Mouse (Mus musculus): ENCODE results near the gene Abt1.

Abt1 gene

DNA sequence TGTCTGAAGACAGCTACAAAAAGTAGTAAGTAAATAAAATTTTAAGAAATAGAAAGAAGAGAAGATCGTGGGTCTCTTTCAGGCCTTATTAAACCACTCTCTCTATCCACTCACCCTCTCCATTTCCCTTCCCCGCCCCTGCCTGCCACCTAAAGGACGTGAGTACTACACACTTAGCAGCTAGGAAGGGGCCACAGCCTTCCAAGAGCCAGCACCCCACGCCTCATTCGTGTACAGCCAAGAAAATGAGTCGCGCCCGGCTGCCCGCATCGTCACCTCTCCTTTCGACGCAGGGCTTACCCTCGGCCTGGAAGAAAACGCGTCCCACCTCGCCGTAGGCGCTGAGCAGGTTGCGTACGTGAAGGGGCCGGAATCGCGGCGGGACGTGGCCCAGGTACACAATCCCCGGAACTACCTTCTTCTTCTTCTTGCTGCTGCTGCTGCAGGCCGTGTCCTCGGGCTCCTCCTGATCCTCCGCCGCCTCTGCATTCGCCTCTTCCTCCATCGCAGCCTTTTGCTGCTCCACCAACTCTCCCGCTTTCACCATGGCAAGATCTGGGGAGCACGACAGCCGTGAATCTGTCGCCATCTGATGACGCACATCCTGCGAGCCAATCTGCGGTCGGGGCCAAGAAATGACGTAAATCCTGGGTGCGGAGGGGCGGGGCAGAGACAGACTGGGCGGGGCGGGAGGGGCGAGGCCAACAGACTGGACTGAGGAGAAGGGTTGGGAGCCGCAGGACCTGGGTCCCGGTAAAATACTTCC, at the start of gene Abt1:
Abt1 (minus strand) TSS at position 581 of the 766 bp plus-strand sequence.
- DNase-seq, result peak; percentile 91

DNA sequence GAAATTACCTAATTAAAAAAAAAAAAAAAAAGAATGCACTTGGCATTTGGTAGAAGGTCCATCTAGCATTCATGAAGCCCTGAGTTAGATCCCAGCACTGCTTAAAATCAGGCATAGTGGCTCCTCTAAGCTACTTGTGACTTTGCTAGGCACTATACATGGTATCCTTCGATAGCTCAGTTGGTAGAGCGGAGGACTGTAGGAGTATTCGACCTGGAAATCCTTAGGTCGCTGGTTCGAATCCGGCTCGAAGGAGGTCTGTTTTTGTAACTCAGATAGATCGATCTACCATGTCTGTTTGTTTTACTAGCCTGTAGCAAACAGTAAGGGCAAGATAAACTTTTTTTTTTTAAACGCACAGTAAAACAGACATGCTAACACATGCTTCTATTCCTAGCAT, 43.2 kb upstream of the Abt1 start:
- DNase-seq, result peak; percentile 61

DNA sequence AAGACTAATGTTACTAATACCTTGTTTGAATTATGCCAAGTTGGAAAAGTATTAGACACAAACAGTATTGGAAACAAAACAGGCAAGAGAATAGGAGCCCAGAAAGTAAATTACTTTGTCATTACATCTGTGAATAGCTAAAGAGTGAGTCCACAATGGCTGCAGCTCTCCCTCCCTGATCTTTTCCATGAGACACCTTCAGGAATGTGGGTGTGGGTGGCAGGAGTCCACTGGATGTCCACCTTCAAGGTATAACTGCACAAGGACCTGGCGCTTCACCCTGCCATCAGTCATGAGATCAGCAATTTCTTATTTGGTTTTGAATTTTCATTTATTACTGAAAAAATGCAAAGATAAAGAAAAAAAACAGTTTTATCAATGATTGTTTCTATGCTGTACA, 42.6 kb upstream of the Abt1 start:
- DNase-seq, result no peak

DNA sequence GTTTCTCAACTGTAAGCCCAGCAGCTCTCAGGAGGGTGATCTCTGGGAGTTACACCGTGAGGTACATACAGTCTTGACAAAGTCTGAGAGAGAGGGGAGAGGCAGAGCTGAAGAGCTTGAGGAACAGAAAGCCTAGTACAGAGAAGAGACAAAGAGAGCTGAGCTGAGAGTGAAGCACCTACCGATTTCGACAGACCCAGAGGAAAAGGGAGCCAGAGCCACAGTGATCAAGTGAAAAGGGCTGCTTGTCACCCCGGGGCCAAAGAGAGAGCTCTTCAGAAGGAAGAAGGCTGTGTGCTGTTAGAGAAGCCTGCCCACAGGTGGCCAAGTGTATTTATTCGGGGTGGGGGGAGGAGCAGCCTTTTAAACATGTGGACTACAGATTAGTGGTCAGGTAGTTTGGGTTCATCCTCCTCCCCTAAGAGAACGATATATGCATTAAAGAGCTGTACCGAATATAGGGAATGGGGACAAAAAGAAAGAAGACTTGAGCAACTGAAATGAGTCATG, 42.0 kb upstream of the Abt1 start, which contains the start of gene Btn1a1:
Btn1a1 (minus strand) TSS at position 302 of the 510 bp plus-strand sequence.
- no peak for DNase-seq

DNA sequence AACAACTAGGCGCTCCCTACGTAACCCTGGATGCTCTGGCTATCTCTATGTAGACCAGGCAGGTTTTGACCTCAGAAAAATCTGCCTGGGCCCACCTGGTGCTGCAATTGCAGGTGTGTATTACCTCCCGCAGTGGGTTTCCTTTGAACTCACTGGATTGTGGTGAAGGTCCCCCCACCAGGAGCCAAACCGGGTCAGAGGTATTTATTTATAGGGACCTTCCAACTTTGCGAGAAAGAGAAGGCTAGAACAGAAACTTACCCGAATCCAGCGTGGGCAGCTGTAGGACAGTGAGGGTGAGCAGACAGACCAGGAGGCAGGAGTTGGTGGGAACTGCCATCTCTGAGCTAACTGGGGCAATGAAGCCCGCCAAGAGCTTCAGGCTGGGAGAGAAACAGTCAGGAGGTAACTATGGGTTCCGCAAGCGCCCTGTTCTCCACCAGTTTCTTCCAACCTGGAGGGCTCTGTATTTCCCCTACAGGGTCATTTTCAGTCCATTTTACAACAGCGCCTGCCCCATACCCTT, 41.2 kb upstream of the Abt1 start:
- DNase-seq, result no peak

DNA sequence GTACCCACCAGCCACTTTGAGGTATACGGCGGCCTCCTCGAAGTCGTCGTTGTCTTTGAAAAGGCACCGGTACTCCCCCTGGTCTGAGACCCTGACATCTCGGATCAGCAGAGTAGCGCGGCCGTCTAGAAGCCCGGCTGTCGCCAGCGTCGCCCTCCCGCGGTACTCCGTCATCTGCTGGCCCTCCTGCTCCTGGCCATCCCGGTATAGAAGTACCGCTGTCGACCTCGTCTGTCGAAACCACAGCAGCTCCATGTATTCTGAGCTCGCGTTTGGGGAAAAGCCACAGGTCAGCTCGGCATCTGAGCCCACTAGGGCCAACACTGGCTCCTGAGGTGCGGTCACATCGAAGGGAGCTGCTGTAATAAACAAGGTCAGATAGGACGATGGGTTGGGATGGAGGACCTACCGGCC, 40.6 kb upstream of the Abt1 start:
- peak; percentile 57 for DNase-seq

DNA sequence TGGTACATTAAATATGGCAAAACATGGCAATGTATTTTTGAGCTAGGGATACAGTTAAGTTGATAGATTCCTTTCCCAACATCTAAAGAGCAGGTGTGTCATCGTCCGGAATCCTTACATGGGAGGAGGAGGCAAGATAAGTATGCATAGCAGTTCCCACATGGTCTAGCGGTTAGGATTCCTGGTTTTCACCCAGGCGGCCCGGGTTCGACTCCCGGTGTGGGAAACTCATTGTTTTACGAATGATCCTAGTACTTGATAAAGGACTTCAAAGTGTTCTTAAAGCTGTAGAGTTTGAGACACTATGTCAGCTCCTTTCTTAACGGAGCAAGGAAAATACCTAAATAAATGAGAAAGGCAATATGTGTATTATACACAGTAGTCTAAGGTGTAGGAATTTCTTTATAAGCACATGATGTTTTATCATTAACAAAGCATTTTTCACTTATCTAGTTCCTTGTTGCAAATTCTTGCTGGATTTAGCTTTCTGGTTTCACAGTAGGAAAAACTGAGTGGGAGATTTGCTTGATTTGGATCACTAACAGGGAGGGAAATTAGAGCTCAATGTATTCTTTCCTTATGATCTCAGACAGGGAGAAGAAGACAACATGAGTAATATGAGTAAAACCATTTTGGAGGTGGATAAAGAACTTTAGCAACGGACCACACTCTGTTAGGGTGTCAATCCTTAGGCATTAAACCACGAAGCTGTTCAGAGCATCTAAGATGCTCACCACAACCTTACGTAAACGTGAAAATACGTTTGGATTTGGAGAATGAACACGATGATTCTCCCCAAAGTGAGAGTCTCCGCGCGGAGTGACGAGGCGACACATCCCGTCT, 39.9 kb upstream of the Abt1 start:
- DNase-seq, result peak; percentile 85

DNA sequence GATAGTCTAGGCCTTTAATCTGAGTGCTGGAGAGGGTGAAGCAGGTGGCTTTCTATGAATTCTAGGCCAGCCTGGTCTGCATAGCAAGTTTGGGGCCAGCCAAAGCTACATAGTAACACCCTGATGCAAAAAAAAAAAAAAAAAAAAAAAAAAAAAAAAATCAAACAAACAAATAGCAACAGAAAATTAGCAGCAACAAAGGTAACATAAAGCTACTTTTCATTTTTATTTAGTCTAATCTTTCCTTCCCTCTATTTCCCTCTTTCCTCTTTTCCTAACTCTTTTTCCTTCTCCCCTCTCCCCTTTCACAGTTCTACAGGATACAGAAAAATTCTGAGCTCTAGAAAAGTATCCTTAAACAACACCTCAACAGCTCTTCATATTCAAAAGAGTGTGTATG, 39.0 kb upstream of the Abt1 start:
- no peak for DNase-seq

DNA sequence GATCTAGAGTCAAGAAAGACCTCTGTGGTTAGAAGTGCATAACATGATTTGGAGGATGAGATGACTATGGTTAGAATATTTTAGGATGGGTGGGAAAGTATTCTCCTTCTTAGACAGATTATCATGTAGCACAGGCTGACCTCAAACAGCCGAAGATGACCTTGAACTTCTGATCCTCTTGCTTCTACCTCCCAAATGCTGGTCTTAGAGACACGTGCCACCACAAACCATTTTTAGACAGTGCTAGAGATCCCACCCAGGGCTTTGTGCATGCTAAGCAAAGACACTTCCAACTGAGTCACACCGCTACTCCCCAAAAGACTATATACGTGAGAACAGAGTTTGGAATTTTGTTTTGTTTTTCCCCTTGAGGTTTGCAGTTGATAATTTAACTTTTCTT, 38.4 kb upstream of the Abt1 start:
- no peak for DNase-seq

DNA sequence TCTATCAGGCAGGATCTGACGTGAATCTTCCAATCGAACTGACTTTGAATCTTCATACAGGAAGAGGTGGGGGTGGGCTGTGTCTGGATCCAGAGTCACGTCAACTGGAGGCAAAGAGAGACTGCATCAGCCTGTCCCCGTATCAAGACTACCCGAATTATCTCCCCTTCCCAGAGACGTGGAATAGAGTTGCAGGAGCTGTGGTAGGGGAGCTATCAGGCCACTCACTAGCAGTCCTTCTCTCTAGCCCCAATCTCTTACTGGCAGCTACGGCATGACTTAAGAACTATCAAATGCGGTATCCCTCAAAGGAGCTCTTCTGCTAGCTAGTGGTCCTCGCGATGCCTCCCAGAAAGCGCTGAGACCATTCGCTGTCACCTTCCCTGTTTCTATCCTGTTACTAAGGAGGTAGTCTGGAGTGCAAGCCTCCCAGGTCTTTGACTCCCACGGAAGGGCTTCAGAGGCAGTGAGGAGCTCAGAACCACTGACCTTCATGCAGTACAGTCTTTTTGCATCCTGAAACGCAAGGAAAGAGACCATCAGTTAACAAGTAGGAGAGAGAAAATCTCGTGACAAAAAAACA, 35.7 kb upstream of the Abt1 start:
- no peak for DNase-seq

DNA sequence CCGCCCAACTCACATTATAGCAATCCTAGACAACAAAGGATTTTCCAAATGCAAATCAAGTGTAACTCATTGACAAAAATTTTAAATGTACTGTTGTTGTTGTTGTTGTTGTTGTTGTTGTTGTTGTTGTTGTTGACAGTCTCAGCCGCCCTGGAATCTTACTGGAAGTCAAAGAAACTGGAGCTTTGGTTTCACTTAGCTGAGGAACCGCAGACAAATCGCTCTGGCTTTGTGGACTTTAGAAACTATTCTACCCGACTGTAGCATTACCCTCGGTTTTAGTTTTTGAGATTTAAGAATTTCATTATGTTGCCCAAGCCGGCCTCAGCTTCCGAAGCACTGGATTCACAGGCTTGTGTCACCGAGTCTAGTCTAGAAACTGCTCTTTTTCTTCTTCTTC, 30.3 kb upstream of the Abt1 start:
- no peak for DNase-seq

DNA sequence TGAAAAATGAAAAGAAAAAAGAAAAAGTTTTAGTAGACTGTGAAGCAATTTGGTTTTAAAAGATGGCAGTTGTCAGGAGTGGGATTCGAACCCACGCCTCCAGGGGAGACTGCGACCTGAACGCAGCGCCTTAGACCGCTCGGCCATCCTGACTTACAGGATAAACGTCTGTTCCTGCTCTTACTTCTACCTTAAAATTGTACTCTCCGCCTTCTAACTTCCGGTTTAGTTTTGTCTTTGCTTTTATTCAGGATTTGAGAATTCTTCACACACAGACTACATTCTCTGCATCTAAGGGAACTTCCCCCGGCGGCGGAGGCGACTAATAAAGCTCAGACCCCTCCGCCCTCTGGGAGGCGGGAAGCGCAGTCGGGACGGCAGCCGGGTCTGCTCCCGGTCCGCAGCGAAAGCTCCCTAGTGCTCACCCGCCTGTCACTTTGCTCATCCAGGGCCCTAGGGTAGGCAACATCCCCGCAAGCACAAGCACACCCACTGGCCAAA, 29.7 kb upstream of the Abt1 start:
- DNase-seq, result peak; percentile 76

DNA sequence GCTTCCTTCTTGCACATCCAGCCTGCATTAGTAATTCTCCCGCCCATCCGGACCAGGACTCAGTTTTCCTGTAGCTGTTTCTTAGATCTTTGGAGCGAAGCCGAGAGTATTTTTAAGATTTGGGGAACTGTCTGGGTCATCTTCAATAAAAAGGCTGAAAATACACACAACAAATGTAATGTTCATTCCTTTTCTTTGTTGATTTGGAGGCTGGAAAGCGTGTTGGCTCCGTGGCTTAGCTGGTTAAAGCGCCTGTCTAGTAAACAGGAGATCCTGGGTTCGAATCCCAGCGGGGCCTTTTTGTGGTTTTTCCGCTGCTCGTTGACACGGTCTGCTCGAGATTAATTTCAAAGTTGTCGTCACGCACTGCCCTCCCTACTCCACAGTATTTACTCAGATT, 26.7 kb upstream of the Abt1 start:
- peak; percentile 87 for DNase-seq

DNA sequence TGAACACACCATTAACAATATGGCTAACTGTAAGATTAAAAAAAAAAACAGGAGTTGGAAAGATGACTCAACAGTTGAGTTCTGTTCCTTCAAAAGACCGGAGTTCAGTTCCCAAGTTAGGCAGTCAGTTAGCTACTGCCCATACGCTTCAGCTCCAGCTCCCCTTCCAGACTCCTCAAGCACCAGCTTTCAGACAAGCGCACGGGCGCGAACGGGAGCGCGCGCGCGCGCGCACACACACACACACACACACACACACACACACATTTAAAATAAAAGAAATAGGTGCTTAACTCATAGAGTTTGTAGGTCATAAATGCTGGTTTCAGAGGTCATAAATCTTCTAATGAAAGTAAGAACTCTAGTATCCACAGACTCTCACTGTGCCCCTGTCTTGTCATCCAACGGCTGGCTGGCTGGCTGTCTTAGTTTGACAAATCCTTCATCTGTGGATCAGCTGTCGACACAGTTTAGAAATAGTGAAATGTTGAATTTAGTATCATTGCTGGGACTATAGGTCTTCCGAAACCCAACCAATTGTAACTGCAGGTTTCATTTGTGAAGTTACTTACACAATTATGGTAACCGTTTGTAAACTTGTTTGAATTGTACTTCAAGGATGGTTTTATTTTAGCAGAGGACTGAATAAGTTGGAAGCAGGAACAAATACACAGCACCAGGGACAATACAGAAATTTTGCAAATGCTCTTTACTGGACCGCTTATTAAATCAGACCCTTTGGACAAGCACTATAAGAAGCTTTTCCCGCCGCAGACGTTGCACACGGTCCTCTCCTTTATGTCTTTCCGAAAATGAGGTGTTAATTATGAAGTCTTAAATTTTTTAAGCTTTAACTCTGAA, 25.8 kb upstream of the Abt1 start:
- DNase-seq, result peak; percentile 69

DNA sequence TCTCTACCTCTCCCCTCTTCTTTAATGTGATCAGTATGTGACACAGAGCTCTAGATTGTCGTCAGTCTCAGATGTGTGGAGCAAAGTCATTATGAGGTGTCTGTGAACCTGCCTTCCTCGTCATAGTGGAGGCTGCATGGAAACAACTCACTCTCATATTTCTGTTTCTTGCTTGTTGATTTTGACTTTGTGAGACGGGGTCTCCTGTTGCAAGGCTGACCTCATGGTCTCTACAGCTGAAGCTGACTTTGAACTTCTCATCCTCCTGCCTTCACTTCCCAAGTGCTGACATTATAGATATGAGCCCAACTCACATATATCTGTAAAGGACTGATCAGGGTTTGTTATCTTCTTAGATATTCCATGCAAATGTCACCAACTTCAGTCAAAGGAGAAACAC, 25.1 kb upstream of the Abt1 start:
- DNase-seq, result no peak

DNA sequence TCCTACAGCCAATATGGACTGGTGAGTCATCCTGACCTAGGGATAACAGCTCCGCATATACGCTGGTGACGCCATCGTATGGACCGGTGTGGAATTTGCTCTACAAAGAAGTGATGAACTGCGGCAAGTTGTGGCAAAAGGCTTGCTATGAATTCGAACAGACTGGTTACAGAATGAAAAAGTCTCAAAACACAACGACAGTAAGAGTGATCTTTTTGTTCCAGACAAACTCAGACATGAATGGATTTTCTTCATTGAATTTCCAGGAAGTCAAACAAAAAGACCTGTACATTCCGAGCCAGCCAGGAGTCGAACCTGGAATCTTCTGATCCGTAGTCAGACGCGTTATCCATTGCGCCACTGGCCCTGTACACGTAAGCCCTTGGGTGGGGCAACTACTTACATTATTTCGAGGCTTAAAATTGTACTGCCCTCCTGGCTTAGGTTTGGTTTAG, 22.9 kb upstream of the Abt1 start:
- peak; percentile 87 for DNase-seq

DNA sequence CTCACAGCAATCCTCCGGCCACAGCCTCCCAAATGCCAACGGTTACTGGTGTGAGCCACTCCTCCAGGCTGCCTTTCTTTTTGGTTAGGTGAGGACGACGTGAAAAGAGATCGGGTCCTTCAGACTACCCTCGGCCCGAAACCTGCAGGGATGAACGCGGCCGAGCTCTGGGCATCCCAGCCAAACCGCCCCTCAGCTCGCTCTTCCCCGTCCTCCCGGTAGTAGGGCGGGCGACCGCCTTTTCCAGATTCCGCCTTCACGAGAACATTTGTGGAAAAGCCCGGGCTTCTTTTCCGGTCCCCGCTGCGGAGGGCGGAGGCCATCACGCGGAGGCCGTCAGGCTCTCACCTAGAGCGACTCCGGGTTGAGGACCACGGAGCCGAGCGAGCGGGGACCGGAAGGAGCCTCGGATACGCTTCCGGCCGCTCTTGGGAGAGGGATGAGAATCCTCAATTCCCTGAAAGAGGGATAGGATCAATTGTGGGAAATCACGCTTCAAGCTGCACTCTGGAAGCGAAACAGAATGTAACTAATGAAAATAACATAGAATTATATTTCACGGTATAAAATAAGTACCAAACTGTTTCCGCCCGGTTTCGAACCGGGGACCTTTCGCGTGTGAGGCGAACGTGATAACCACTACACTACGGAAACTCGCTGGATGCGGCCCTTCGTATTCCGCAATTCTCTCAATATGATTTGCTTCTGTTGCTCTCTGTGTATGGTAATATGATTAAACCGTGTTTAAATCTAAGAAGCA, 22.1 kb upstream of the Abt1 start:
- peak; percentile 92 for DNase-seq

DNA sequence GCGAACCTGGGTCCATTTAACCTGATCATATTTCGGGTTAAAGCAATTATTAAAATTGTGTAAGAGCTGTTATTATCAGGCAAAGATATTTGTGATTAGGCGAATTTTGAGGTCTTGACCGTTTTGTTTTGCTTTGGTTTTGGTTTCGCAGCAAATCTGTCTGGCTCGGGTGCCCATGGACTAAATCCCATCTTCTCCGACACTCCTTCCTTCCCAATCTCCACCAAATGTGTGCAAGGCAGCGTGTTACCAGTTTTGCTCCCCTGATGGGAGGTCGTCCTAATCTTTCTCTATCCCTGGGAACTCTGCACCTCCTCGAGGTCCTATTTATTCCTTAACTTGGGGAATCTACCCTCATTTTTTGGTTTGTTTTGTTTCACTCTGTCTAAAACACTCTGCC, 21.5 kb upstream of the Abt1 start:
- DNase-seq, result no peak

DNA sequence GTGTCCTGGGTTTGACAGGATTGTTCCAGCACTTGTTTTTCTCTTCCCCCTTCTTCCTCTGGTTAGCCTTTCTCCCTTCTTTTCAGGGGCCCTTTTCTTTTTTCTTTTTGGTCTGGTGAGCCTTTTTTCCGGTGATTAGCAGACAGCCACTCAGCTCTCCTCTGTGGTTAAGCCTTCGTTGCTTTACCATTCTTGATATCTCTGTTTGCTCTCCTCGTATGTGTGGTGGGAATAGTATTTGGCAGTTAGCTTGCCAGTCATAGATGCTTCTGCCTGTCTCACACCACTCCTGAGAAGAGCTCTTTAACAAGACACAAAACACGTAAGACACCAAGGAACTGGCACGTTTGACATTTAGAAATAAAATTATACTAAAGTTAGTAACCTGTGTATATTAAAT, 20.8 kb upstream of the Abt1 start:
- no peak for DNase-seq

DNA sequence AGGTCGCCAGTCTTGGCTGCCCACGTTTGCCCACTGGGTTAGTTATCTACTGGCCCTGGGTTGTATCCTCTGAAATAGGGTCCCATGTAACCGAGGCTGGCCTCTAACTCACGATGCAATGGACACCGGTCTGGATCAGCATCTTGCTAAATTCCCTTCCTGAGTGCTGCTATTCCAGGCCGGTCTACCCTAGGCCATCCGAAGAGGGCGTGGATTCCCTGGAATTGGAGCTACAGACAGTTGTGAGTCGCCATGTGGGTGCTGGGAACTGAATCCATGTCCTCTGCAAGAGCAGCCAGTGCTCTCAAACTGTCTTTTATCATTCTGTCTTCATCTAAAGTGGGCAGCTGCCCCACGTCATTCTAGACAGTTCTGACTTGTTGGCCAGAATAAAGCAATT, 16.2 kb upstream of the Abt1 start:
- no peak for DNase-seq

DNA sequence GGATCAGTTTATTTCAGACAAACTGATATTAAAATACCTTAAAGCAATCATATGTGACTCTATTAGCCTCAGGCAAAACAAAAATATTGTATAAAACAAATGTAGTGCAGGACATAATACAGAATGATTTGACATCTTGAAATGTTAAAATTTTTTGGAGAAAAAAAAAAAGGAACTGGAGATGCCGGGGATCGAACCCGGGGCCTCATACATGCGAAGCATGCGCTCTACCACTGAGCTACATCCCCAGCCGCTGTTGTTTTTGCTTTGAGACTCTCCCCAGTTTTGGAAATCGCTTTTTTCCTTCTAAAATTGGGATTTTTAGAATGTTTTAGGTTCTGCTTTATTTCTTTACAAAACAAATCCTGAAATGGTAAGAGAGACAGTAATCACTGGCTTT, 14.9 kb upstream of the Abt1 start:
- DNase-seq, result peak; percentile 66

Data from cerebellum, adult 9-11 months (tissue).